Comparison of ENCODE assay signal across 10 mouse cellular contexts in genomic region chr10:120365380-120366172, GRCm38 (mm10).
A peak's percentile ranks its signal among the peaks of the same experiment; 100 is the strongest.
DNase-seq lines count a peak whose midpoint lies in the region; ATAC-seq and TF ChIP-seq lines count a peak whose summit lies in the region.
"Had no signal": no experiment of that assay in that cellular context is flagged by ENCODE, and none has a peak within 500 bp of the region (broad histone marks: within the 10 kb centered on the region; RNA-seq: fewer than 3 reads in every experiment).

No protein-coding gene starts in this region.

- no peaks in the 10 kb centered on the region for H3K9me3 ChIP-seq in MEL (replicated peaks; ENCODE audit: insufficient read depth, low read length)
- H3K9me3 ChIP-seq in hindbrain, embryonic 13.5 days, result no peaks in the 10 kb centered on the region

- H3K4me3 ChIP-seq in MEL (ENCODE audit: control insufficient read depth in 1 of 2, insufficient read depth in 1 of 2, low read depth in 2 of 2, low read length in 2 of 2), result no peak overlapping the region
- H3K4me3 ChIP-seq in hindbrain, embryonic 13.5 days, result no peak overlapping the region

- H3K36me3 ChIP-seq in MEL (ENCODE audit: control insufficient read depth in 1 of 2, insufficient read depth in 2 of 2, low read length in 2 of 2), result no peaks in the 10 kb centered on the region
- no peaks in the 10 kb centered on the region for H3K36me3 ChIP-seq in hindbrain, embryonic 13.5 days

- 46% methylated on average over 24 of the region's 24 CpGs for WGBS in hindbrain, embryonic 13.5 days

- peak; percentile 52; the same call in 1 of the 2 replicates for ATAC-seq in hindbrain, embryonic 13.5 days (ENCODE audit: low FRiP score)
- ATAC-seq in erythroid progenitor cell, adult 5-6 weeks (replicated peaks; ENCODE audit: low FRiP score, poor library complexity, severe bottlenecking), result no peak
- ATAC-seq: Patski had no signal

- H3K9ac ChIP-seq in MEL (ENCODE audit: control insufficient read depth, low read depth, low read length, poor library complexity, severe bottlenecking), result no peak overlapping the region
- H3K9ac ChIP-seq in hindbrain, embryonic 13.5 days, result no peak overlapping the region

- no peak for DNase-seq in MEL (ENCODE audit: low read depth, low spot score)
- DNase-seq in embryo, embryonic 10.5 days (ENCODE audit: low spot score), result peak; percentile 74
- peak; percentile 77 for DNase-seq in mesoderm, embryonic 11.5 days (ENCODE audit: low read depth, low spot score)
- DNase-seq in adrenal gland, postnatal 10 days, result no peak
- DNase-seq in frontal cortex, postnatal 10 days (ENCODE audit: low spot score in 2 of 2), result no peak
- DNase-seq in layer of hippocampus, adult 9-10 months (ENCODE audit: low spot score), result no peak
- DNase-seq: kidney, postnatal 14 days had no signal

- TF ChIP-seq CTCF in MEL (IDR thresholded peaks at IDR 0.05 in 2 of 3, conservative IDR thresholded peaks at IDR 0.05 in 1 of 3; ENCODE audit: control insufficient read depth in 1 of 3, insufficient read depth in 1 of 3, low read depth in 2 of 3, low read length in 3 of 3, poor library complexity in 1 of 3, severe bottlenecking in 1 of 3), result no peak

- peak overlapping the region; percentile 57 for H3K27ac ChIP-seq in MEL (ENCODE audit: control insufficient read depth, low read depth, low read length)
- no peak overlapping the region for H3K27ac ChIP-seq in hindbrain, embryonic 13.5 days

- no peaks in the 10 kb centered on the region for H3K4me1 ChIP-seq in MEL (ENCODE audit: control insufficient read depth in 1 of 2, insufficient read depth in 2 of 2, low read length in 2 of 2)
- 0 out of 2 replicates have a peak, but pooled peaks cover 14% of the 10 kb centered on the region for H3K4me1 ChIP-seq in hindbrain, embryonic 13.5 days (replicated peaks)

- TF ChIP-seq RAD21 in MEL (IDR thresholded peaks at IDR 0.05; ENCODE audit: low read depth, low read length), result no peak

- H3K27me3 ChIP-seq in MEL (ENCODE audit: control insufficient read depth in 1 of 2, insufficient read depth in 2 of 2, low read length in 2 of 2), result no peaks in the 10 kb centered on the region
- H3K27me3 ChIP-seq in hindbrain, embryonic 13.5 days, result no peaks in the 10 kb centered on the region
- H3K27me3 ChIP-seq: Patski had no signal

- peak overlapping the region; percentile 11; the same call in 1 of the 2 replicates for H3K4me2 ChIP-seq in hindbrain, embryonic 13.5 days

- H3K79me2 ChIP-seq in MEL (ENCODE audit: control insufficient read depth, insufficient read depth, low read length, poor library complexity), result no peaks in the 10 kb centered on the region

- TF ChIP-seq POLR2A in MEL (IDR thresholded peaks at IDR 0.05; ENCODE audit: control insufficient read depth in 1 of 2, insufficient read depth in 1 of 2, low read depth in 1 of 2, low read length in 2 of 2, poor library complexity in 1 of 2), result no peak

- no peak for TF ChIP-seq EP300 in MEL (IDR thresholded peaks at IDR 0.05; ENCODE audit: low read depth in 1 of 2, low read length in 2 of 2)

TF ChIP-seq in MEL, 35 proteins besides CTCF, POLR2A, EP300 and RAD21:
- TF ChIP-seq MAFK (IDR thresholded peaks at IDR 0.05; ENCODE audit: borderline replicate concordance, low read depth, low read length) (no peak), ZC3H11A (IDR thresholded peaks at IDR 0.05; ENCODE audit: low read depth, low read length) (no peak)

Comparison
In these comparisons a context has a peak if more than half of its experiments do, and no peak if none do; other contexts are left out.
1. DNase-seq: peak in embryo, embryonic 10.5 days (single experiment) and mesoderm, embryonic 11.5 days (single experiment); none in MEL (single experiment), adrenal gland, postnatal 10 days (single experiment), frontal cortex, postnatal 10 days (0 of 2) and layer of hippocampus, adult 9-10 months (single experiment).